Mouse (Mus musculus) lung, postnatal 10 days (tissue): Measurements from ENCODE around the gene Colgalt1.

Experiments used
- DNase-seq: peaks from one replicate; pipeline ENCODE4 v3.0.0; 2021

The Colgalt1 gene

DNA sequence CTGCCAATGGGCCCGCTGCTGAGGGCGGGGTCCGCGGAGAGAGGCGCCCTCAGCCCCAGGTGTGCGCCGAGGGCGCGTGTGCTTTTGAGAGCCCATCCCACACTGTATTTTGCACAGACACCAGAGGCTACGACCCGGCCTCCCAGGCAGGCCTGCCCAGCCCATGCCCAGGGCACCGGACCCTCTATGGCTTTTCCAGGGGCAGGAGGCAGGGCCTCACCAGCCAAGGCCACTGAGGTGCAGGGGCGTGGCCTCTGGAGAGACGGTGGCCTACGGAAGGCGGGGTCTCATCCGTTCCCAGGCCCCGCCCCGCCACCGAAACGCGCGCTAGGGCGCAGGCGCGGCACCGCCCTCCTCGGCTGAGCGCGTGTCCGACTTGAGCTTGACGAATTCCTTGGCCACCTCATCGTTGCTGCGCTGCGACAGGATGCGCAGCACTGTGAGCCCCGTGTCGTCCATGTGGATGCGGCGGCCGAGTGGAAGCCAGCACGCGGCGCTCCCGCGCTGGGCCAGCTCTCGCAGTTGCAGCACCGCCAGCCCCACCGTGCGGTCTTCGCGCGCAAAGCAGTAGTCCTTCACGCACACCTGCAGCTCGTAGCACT lies 18.4 kb downstream of the Colgalt1 start:
- DNase-seq: peak; percentile 95

DNA sequence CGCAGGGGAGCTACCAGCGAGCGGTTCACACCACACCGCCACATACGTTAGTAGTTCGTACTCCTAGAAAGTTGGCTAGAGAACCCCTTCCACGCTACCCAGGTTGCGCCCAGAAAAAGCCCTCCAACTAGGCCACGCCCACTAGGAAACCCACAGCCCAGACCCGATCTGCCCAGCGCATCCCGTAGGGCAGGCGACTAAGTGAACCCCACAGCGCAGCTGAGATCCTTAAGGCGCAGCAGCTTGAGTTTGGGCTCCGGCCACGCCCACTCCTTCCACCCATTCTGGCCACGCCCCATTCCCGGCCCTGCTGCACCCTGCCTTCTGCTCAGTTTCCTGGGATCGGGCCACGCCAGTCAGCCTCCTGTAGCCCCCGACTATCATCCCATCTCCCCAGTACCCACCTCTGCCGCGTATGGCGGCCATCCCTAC lies 19.0 kb downstream of the Colgalt1 start:
- peak; percentile 68 for DNase-seq

- DNase-seq: no peak
These were observed 20.0 kb downstream of the Colgalt1 start for GRCm38 (mm10) chr8:71630761-71631160.

DNA sequence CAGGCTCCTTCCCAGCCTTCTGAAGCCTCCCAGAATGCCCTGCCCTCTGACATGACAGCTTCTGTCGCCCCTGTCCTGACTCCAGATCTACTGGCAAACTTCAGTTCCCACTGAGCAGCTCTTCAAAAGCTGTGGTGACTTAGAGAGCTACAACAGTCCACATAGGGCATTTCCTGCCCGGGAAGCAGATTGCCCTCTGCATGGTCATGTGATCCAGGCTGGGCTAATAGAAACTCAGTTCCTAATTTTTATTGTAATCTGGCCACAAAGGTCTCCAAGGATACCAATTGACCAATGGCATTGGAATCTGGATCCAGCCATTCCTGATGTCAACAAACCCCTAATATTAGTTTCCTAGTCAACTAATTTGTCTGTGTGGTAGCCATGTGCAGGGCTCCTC lies 21.1 kb downstream of the Colgalt1 start:
- no peak for DNase-seq

- DNase-seq: peak; percentile 68
These were observed 22.4 kb downstream of the Colgalt1 start for GRCm38 (mm10) chr8:71633164-71633563.

DNA sequence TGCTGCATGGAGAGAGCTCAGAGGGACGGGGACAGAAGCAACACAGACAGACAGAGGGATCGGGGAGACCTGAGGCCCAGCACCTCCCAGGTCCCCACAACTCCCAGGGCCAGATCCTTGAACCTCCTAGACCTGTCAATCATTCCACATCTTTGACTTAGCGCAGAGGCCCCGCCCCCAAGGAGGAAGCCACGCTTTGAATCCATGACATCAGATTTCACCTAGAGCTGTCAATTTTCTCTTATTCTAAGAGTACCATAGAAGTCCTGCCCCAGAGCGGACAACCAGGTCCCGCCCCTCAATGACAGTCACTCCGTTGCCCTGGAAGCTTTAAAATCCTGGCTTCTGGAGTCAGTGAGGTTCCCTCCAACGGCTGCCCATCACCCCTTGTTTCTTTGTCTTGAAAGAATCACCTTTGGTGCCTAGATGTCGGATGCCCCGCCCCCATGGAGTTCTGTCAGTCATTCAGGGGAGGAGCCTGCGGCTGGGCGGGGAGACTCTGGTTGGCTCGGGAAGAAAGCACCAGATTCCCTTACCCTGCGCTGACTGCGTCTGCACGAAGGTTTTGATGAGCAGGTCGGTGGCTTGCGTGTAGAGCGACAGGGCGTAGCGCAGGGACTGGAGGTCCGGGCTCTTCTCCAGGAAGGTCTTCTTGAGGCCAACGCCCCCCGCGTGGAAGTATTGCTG lies 23.3 kb downstream of the Colgalt1 start:
- DNase-seq: peak; percentile 75

GRCm38 (mm10) chr8:71637149-71638095 lies 26.6 kb downstream of the Colgalt1 start:
- no peak for DNase-seq

DNA sequence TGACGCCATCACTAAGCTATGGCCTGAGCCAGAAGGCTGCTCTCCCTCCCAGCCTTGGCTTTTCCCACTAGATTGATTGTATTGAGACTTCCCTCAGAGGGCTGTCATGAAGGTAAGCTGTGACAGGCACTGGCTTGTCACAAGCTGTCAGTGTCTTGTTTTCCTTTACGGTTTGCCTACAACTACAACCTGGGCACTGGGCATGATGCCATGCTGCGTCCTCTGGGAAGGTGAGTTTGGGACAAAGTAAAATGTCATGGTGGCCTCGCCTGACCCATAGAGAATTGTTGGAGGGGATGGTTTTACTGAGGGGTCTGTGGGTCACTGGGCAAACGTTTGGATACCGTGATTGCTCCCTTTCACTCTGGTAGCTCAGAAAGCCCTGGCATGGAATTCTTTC lies 27.5 kb downstream of the Colgalt1 start:
- DNase-seq: no peak

GRCm38 (mm10) chr8:71639318-71639717 lies 28.5 kb downstream of the Colgalt1 start:
- DNase-seq: no peak

- no peak for DNase-seq
These were observed 34.7 kb downstream of the Colgalt1 start for GRCm38 (mm10) chr8:71645510-71645909.

GRCm38 (mm10) chr8:71654600-71654999 lies 43.8 kb downstream of the Colgalt1 start:
- DNase-seq: peak; percentile 41

DNA sequence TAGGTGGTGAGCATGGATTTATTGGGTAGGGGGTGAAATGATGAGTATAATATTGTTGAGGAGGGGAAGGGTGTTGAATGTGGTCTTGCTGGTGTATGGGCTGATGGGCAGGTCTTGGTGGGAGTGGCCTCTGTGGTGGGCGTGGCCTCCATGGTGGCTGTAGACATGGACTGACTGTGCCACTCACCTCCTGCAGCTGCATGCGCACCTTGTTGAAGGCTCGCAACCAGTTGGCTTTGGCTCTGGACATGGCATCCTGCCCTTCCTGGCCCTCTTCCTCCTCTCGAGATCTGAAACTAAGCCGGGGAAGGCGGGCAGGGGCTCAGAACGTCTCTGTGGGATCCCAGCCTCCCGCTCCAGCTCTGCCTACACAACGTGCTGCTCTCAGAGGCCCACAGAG lies 47.0 kb downstream of the Colgalt1 start:
- no peak for DNase-seq

DNA sequence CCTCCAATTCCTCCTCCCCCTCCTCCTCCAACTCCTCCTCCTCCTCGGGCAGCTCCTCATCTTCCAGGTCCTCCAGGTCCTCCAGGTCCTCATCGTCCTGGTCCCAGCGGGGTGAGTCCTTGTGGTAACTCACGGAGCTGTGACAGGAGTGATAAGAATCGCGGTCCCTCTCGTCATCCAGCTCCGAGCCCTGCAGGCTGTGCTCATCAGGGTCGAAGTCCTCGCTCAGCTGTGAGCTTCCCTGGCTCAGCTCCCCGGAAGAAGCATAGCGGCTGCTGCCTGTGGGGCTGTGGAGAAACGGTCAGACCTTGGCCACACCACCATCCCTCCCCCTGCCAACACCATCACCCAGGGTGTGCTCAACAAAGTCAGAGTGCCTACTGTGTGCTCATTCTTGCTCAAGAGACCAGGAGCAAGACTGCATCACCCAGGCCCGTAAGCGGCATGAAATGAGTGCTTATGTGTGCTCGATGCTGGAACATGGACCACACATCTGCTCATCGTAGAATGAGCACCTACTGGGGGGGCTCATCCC lies 47.8 kb downstream of the Colgalt1 start:
- no peak for DNase-seq

- DNase-seq: no peak
These were observed 49.0 kb downstream of the Colgalt1 start for GRCm38 (mm10) chr8:71659751-71660150.

- peak; percentile 87 for DNase-seq
These were observed 49.7 kb downstream of the Colgalt1 start for GRCm38 (mm10) chr8:71660325-71661120.

- DNase-seq: peak; percentile 78
These were observed 54.7 kb downstream of the Colgalt1 start for GRCm38 (mm10) chr8:71665331-71666130.

GRCm38 (mm10) chr8:71666855-71667254 lies 56.1 kb downstream of the Colgalt1 start:
- no peak for DNase-seq

DNA sequence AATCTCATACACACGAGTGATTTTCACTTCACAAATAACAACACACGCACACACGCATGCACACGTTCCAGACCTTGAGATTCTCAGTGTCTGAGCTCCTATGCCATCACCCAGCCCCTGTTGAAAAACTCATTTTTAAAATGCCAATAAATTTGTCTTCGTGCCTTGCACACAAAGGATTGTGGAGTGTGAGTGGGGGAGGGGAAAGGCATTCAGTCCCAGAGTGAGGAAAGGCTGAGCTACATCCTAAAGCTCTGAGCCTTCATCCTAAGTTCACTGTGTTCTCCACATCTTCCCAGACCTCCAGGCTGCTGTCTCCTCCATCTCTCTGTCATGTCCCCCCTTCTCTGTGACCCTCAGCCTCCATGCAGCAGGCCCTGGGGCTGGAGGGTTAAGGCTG lies 56.5 kb downstream of the Colgalt1 start:
- DNase-seq: no peak

DNA sequence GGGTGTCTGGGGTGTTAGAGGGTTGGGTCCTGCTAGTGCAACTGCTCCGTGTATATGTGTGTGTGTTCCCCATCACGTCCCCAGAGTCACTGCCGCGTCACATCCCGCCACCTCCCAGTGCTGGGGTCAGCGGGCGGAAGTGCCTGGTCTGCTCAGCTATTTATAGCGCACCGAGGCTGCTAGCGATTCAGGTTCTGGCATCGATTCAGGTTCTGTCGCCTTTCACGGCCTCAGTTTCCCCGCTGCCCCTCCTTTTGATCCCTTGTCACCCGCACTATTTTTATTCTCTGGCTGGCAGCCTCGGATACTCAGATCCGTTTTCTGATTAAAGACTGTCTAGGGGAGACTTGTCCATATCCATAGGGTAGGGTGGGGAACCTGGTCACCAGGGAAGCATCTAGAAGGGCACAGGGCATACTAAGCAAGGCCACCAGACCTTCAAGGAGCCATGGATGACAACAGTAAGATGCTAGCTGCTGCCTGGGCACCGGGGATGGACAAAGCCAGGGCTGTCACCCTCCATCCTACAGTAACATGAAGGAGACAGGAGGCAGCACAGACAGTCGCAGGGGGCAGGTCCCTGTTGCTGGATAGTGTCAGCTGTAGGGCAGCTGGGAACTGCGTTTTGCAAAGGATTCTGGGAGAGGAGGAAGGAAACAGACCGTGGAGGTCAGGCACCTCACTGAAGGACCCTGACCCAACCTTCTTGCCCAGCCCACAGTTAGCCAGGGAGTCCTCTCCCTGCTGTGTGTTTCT lies 57.6 kb downstream of the Colgalt1 start:
- DNase-seq: peak; percentile 56

DNA sequence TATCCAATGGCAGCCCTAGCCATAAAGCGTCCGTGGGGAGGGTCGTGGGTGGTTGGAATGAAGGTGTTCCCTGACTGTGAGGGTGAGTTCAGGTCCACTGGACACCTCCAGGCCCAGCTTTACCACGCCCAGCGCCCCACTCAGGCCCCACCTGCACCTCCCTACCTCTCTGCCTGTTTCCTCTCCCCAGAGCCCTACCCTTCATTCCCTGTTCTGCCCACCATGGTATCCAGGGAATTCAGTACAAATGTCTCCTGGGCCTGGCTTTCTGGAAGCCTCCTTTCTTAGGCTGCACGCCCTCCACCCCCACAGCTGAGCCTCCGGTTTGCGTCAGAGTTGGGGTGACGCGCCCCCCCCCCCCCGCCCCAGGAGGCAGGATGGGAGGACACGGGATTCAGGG lies 59.4 kb downstream of the Colgalt1 start:
- DNase-seq: no peak
